Mouse (Mus musculus) kidney, embryonic 16.5 days (tissue): ENCODE data around the gene Frem3. TPM values are rescaled to one million over a fixed set of nuclear protein-coding genes. Genes with fewer than 3 reads are reported as not detected.

Experiments
- ATAC-seq: fragments of 200-750 bp; cut with Nextera tagmentation; 2 replicates; pipeline ENCODE4 v1.8.0; 2017; ENCODE audit warnings: moderate TSS enrichment; ENCODE audit not compliant: low FRiP score, low TSS enrichment
- H3K27ac ChIP-seq: fragments of 300-500 bp; sonication (generic); 2 replicates; pipeline ENCODE4 v1.5.1; 2014; ENCODE audit warnings: low read length
- H3K27me3 ChIP-seq: fragments of 300-500 bp; sonication (generic); 2 replicates; pipeline ENCODE4 v1.6.1; 2014; ENCODE audit warnings: low read length, control low read depth, mixed read lengths; ENCODE audit not compliant: insufficient read depth
- H3K36me3 ChIP-seq: fragments of 300-500 bp; sonication (generic); 2 replicates; pipeline ENCODE4 v1.6.1; 2014; ENCODE audit warnings: low read length, control low read depth, mixed read lengths; ENCODE audit not compliant: insufficient read depth
- H3K4me1 ChIP-seq: fragments of 300-500 bp; sonication (generic); 2 replicates; pipeline ENCODE4 v1.6.1; 2014; ENCODE audit warnings: low read length, control low read depth, mixed read lengths; ENCODE audit not compliant: insufficient read depth
- H3K4me2 ChIP-seq: fragments of 300-500 bp; sonication (generic); replicated peaks from 2 replicates; pipeline ENCODE4 v1.6.1; 2014; ENCODE audit warnings: low read depth, low read length
- H3K4me3 ChIP-seq: fragments of 300-500 bp; sonication (generic); 2 replicates; pipeline ENCODE4 v1.5.1; 2014; ENCODE audit warnings: mild to moderate bottlenecking, low read length
- H3K9ac ChIP-seq: fragments of 300-500 bp; sonication (generic); replicated peaks from 2 replicates; pipeline ENCODE4 v1.6.1; 2014; ENCODE audit warnings: low read length
- H3K9me3 ChIP-seq: fragments of 300-500 bp; sonication (generic); 2 replicates; pipeline ENCODE4 v1.6.1; 2016; ENCODE audit warnings: low read length, control low read depth
- WGBS: fragments of 180-500 bp; shearing (Covaris S2); extraction: QIAGEN DNeasy Blood & Tissue Kit; methylation state at CpG from one replicate; pipeline ENCODE4 v1.1.7; 2014; 5-methylcytosine and 5-hydroxymethylcytosine counted together
- polyA plus RNA-seq: library from polyadenylated mRNA; unstranded; fragments of >200 nt; fragmentation: Nextera tagmentation; extraction: Ambion mirVana; gene quantifications from 2 replicates; pipeline ENCODE4 v1.2.1, GENCODE M21; 2015

Frem3 gene
- polyA plus RNA-seq, 1 experiment from 2014 or later: 0.30 TPM

GRCm38 (mm10) chr8:80601886-80602285 is 9.0 kb upstream of the Frem3 start:
- no peak for ATAC-seq

GRCm38 (mm10) chr8:80607082-80607481 is 3.8 kb upstream of the Frem3 start:
- Histone ChIP-seq H3K9ac (no peak overlapping the region), H3K4me3 (no peak overlapping the region), H3K9me3 (no peaks in the 10 kb centered on the region), H3K36me3 (no peaks in the 10 kb centered on the region), H3K4me2 (no peak overlapping the region), H3K27me3 (peaks cover 18% of the 10 kb centered on the region), H3K4me1 (peaks cover 11% of the 10 kb centered on the region; the same call in 1 of the 2 replicates), H3K27ac (no peak overlapping the region)
- no peak for ATAC-seq
- WGBS: 93% methylated on average over 4 of the region's 4 CpGs

More at GRCm38 (mm10) chr8:80601886-80602285, 9.0 kb upstream of the Frem3 start:
- Histone ChIP-seq H3K27ac (no peak overlapping the region), H3K9me3 (no peaks in the 10 kb centered on the region), H3K4me2 (no peak overlapping the region), H3K9ac (no peak overlapping the region), H3K36me3 (no peaks in the 10 kb centered on the region), H3K27me3 (no peaks in the 10 kb centered on the region), H3K4me3 (no peak overlapping the region), H3K4me1 (no peaks in the 10 kb centered on the region)
- 66% methylated on average over 4 of the region's 4 CpGs for WGBS

- peak overlapping the region; percentile 56 for H3K4me2 ChIP-seq
- H3K9ac ChIP-seq: no peak overlapping the region
- peaks cover 11% of the 10 kb centered on the region; the same call in 1 of the 2 replicates for H3K4me1 ChIP-seq
- H3K9me3 ChIP-seq: no peaks in the 10 kb centered on the region
- H3K27ac ChIP-seq: no peak overlapping the region
- no peaks in the 10 kb centered on the region for H3K36me3 ChIP-seq
- 3% methylated on average over 12 of the region's 12 CpGs for WGBS
- peak; percentile 27; the same call in 1 of the 2 replicates for ATAC-seq
- peaks cover 18% of the 10 kb centered on the region for H3K27me3 ChIP-seq
- peak overlapping the region; percentile 38 for H3K4me3 ChIP-seq
Measured at GRCm38 (mm10) chr8:80611441-80611751, 516 bp downstream of the Frem3 start.

GRCm38 (mm10) chr8:80619787-80620186 is 8.9 kb downstream of the Frem3 start:
- Histone ChIP-seq H3K27ac (no peak overlapping the region), H3K4me1 (no peaks in the 10 kb centered on the region), H3K9me3 (no peaks in the 10 kb centered on the region), H3K9ac (no peak overlapping the region), H3K27me3 (no peaks in the 10 kb centered on the region), H3K4me2 (no peak overlapping the region), H3K36me3 (no peaks in the 10 kb centered on the region), H3K4me3 (no peak overlapping the region)
- 71% methylated on average over 3 of the region's 3 CpGs for WGBS
- ATAC-seq: no peak

GRCm38 (mm10) chr8:80647394-80647793 is 36.5 kb downstream of the Frem3 start:
- Histone ChIP-seq H3K36me3 (no peaks in the 10 kb centered on the region), H3K4me3 (no peak overlapping the region), H3K4me2 (no peak overlapping the region), H3K27ac (no peak overlapping the region), H3K27me3 (no peaks in the 10 kb centered on the region), H3K9me3 (no peaks in the 10 kb centered on the region), H3K9ac (no peak overlapping the region), H3K4me1 (no peaks in the 10 kb centered on the region)
- WGBS: 67% methylated on average over 6 of the region's 6 CpGs
- ATAC-seq: no peak

GRCm38 (mm10) chr8:80657639-80658038 is 46.8 kb downstream of the Frem3 start:
- Histone ChIP-seq H3K4me2 (no peak overlapping the region), H3K9ac (no peak overlapping the region), H3K27me3 (no peaks in the 10 kb centered on the region), H3K4me1 (no peaks in the 10 kb centered on the region), H3K9me3 (no peaks in the 10 kb centered on the region), H3K36me3 (no peaks in the 10 kb centered on the region), H3K27ac (no peak overlapping the region), H3K4me3 (no peak overlapping the region)
- no peak for ATAC-seq
- WGBS: 28% methylated on average over 4 of the region's 4 CpGs

- Histone ChIP-seq H3K27me3 (no peaks in the 10 kb centered on the region), H3K9ac (no peak overlapping the region), H3K4me3 (no peak overlapping the region), H3K27ac (no peak overlapping the region), H3K36me3 (no peaks in the 10 kb centered on the region), H3K4me1 (no peaks in the 10 kb centered on the region), H3K9me3 (no peaks in the 10 kb centered on the region), H3K4me2 (no peak overlapping the region)
- ATAC-seq: no peak
- WGBS: 83% methylated on average over 4 of the region's 4 CpGs
Measured at GRCm38 (mm10) chr8:80661055-80661454, 50.2 kb downstream of the Frem3 start.

GRCm38 (mm10) chr8:80663476-80663875 is 52.6 kb downstream of the Frem3 start:
- no peak overlapping the region for H3K4me3 ChIP-seq
- H3K36me3 ChIP-seq: no peaks in the 10 kb centered on the region
- no peak overlapping the region for H3K9ac ChIP-seq
- no peak overlapping the region for H3K27ac ChIP-seq
- WGBS: 67% methylated on average over 3 of the region's 3 CpGs
- H3K27me3 ChIP-seq: no peaks in the 10 kb centered on the region
- ATAC-seq: no peak
- H3K9me3 ChIP-seq: no peaks in the 10 kb centered on the region
- no peaks in the 10 kb centered on the region for H3K4me1 ChIP-seq
- no peak overlapping the region for H3K4me2 ChIP-seq

- Histone ChIP-seq H3K4me3 (no peak overlapping the region), H3K4me2 (no peak overlapping the region), H3K9ac (no peak overlapping the region), H3K27ac (no peak overlapping the region), H3K9me3 (no peaks in the 10 kb centered on the region), H3K27me3 (no peaks in the 10 kb centered on the region), H3K36me3 (no peaks in the 10 kb centered on the region), H3K4me1 (no peaks in the 10 kb centered on the region)
- no peak for ATAC-seq
- WGBS: 69% methylated on average over 17 of the region's 17 CpGs
Measured at GRCm38 (mm10) chr8:80669277-80669901, 58.5 kb downstream of the Frem3 start.

- no peak for ATAC-seq
- 84% methylated on average over 5 of the region's 5 CpGs for WGBS
Measured at GRCm38 (mm10) chr8:80682594-80682993, 71.7 kb downstream of the Frem3 start.

More at GRCm38 (mm10) chr8:80682594-80682993, 71.7 kb downstream of the Frem3 start:
- H3K9me3 ChIP-seq: no peaks in the 10 kb centered on the region
- no peak overlapping the region for H3K4me2 ChIP-seq
- H3K36me3 ChIP-seq: no peaks in the 10 kb centered on the region
- H3K4me3 ChIP-seq: no peak overlapping the region
- no peak overlapping the region for H3K27ac ChIP-seq
- no peaks in the 10 kb centered on the region for H3K4me1 ChIP-seq
- no peaks in the 10 kb centered on the region for H3K27me3 ChIP-seq
- no peak overlapping the region for H3K9ac ChIP-seq
